Mouse (Mus musculus) testis, adult 2 months (tissue): ENCODE measurements around the gene Ablim1.

Experiments used
- CTCF ChIP-seq: fragments of 200-500 bp; IDR thresholded peaks from 2 replicates; pipeline ENCODE4 v1.5.1; 2012; ENCODE audit warnings: low read depth, mild to moderate bottlenecking, inconsistent platforms, low read length, moderate library complexity; ENCODE audit not compliant: control insufficient read depth, insufficient read depth, insufficient replicate concordance
- POLR2A ChIP-seq: fragments of 200-500 bp; IDR thresholded peaks from 2 replicates; pipeline ENCODE4 v1.6.1; 2012; ENCODE audit warnings: low read depth, mild to moderate bottlenecking, inconsistent platforms, low read length, moderate library complexity; ENCODE audit not compliant: control insufficient read depth

GRCm38 (mm10) chr19:57151504-57151903, 163.2 kb downstream of the Ablim1 start:
- TF ChIP-seq CTCF: no peak
- TF ChIP-seq POLR2A: no peak
